Mouse (Mus musculus) left cerebral cortex, adult 8-10 months (tissue): ENCODE results near the gene Ptpn21. TPM values are rescaled to one million over a fixed set of nuclear protein-coding genes. Genes with fewer than 3 reads are reported as not detected.

Experiments
- DNase-seq, 2 experiments: peaks; one replicate each; pipeline ENCODE4 v3.0.0; 2022; ENCODE audit warnings: low spot score in 2 of 2
- total RNA-seq, 4 experiments: library from RNA; stranded (reverse); gene quantifications; 2 replicates each; pipeline ENCODE4 v1.2.4; 2022

The Ptpn21 gene
- 10 to 100 TPM in 2 of 4 experiments, 1 to 10 TPM in 2; 8.3 to 10.9 (median 9.9) TPM for total RNA-seq

- DNase-seq: no peak
These were observed at the start of gene Ptpn21 for GRCm38 (mm10) chr12:98736951-98737800. Ptpn21 (minus strand) TSS chr12:98737405.

- no peak for DNase-seq
These were observed 47.0 kb upstream of the Ptpn21 start for GRCm38 (mm10) chr12:98784251-98784650.

GRCm38 (mm10) chr12:98779148-98779547 lies 41.9 kb upstream of the Ptpn21 start:
- DNase-seq: no peak

GRCm38 (mm10) chr12:98777509-98777908 lies 40.3 kb upstream of the Ptpn21 start:
- no peak for DNase-seq

- no peak for DNase-seq
These were observed 29.0 kb upstream of the Ptpn21 start for GRCm38 (mm10) chr12:98766241-98766640.

GRCm38 (mm10) chr12:98759700-98760099 lies 22.5 kb upstream of the Ptpn21 start:
- no peak for DNase-seq

- DNase-seq: no peak
These were observed 20.4 kb upstream of the Ptpn21 start for GRCm38 (mm10) chr12:98757636-98758035.

- no peak for DNase-seq
These were observed 10.2 kb upstream of the Ptpn21 start for GRCm38 (mm10) chr12:98747380-98747753.

GRCm38 (mm10) chr12:98746746-98747379 lies 9.7 kb upstream of the Ptpn21 start, which contains the start of gene Zc3h14:
Zc3h14 (plus strand) TSS chr12:98746964.
- peak; percentile 81 to 88 for DNase-seq

GRCm38 (mm10) chr12:98746131-98746530 lies 8.9 kb upstream of the Ptpn21 start:
- peak in 1 of 2 experiments; percentile 33 for DNase-seq

GRCm38 (mm10) chr12:98745626-98746025 lies 8.4 kb upstream of the Ptpn21 start:
- no peak for DNase-seq

GRCm38 (mm10) chr12:98741011-98741501 lies 3.9 kb upstream of the Ptpn21 start:
- DNase-seq: no peak

- DNase-seq: no peak
These were observed 671 bp upstream of the Ptpn21 start for GRCm38 (mm10) chr12:98737801-98738350.

- DNase-seq: no peak
These were observed 2.1 kb downstream of the Ptpn21 start for GRCm38 (mm10) chr12:98734880-98735801.

- peak; percentile 68 to 79 for DNase-seq
These were observed 2.8 kb downstream of the Ptpn21 start for GRCm38 (mm10) chr12:98734246-98734879.

GRCm38 (mm10) chr12:98733776-98734175 lies 3.4 kb downstream of the Ptpn21 start:
- no peak for DNase-seq

- DNase-seq: no peak
These were observed 4.0 kb downstream of the Ptpn21 start for GRCm38 (mm10) chr12:98733165-98733564.

- no peak for DNase-seq
These were observed 6.5 kb downstream of the Ptpn21 start for GRCm38 (mm10) chr12:98730682-98731081.

- DNase-seq: no peak
These were observed 10.0 kb downstream of the Ptpn21 start for GRCm38 (mm10) chr12:98727186-98727585.

GRCm38 (mm10) chr12:98726078-98726477 lies 11.1 kb downstream of the Ptpn21 start:
- DNase-seq: no peak

- no peak for DNase-seq
These were observed 12.2 kb downstream of the Ptpn21 start for GRCm38 (mm10) chr12:98724976-98725375.
